Mouse (Mus musculus): ENCODE data around the gene Cntd1.

Gene Cntd1

DNA sequence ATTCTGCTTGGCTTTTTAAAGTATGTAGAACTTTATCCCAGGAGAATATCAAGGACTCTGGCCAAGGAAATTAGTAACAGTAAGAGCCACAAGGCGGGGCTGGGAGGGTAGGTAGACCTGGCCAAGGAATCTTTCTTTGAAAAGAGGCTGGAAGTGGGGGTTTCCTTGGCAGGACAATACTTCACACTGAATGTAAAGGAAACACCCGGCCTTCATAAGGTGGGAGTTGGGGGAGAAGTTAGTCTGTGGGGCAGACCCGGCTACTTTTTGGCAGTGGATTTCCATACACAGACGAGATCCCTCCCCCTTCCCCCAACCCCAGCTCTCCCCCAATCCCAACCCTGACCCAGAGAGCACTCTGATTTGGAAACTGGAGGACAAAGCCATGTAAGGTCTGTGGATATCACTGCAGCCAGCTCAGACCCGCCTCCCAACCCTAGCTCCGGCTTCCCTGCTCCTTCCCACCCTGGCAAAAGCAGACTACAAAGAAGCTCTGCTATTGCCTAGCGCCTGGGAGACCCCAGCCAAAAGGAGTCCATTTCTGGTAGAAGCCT lies 51.6 kb downstream of the Cntd1 start, which contains the start of gene Aoc3:
TSS of gene Aoc3 (plus strand) at position 235 of the 554 bp plus-strand sequence.
- in situ Hi-C loops (cut with MboI, MseI): loop anchor here (5.0 kb wide), 1 partner anchor 67 kb away; no protein-coding TSS in a partner anchor

GRCm38 (mm10) chr11:101330961-101331360 lies 52.1 kb downstream of the Cntd1 start:
- in situ Hi-C loops (cut with MboI, MseI): loop anchor here (5.0 kb wide), 1 partner anchor 66 kb away; no protein-coding TSS in a partner anchor

DNA sequence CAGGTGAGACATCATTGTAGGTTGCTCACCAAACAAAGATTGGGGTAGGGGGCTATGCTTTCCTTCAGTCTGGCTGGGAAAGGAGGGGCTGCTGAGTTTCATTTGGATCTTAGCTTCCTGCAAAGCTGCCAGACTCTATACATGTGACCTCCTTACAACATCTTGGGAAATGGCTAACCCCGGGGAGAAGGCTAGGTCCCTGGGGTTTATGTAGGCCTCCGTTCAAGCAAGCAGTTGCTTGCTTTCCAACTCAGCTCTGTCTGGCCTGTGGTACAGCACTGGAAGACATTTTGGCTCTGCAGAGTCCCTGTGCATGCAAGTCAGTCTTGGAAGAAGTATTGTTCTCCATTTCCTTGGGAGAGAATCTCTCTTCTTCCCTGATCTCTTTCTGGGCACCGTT lies 53.7 kb downstream of the Cntd1 start:
- in situ Hi-C loops (cut with MboI, MseI): loop anchor here (5.0 kb wide), 1 partner anchor 65 kb away; no protein-coding TSS in a partner anchor

GRCm38 (mm10) chr11:101334023-101334422 lies 55.2 kb downstream of the Cntd1 start:
- in situ Hi-C loops (cut with MboI, MseI): loop anchor here (5.0 kb wide), 1 partner anchor 63 kb away; no protein-coding TSS in a partner anchor

DNA sequence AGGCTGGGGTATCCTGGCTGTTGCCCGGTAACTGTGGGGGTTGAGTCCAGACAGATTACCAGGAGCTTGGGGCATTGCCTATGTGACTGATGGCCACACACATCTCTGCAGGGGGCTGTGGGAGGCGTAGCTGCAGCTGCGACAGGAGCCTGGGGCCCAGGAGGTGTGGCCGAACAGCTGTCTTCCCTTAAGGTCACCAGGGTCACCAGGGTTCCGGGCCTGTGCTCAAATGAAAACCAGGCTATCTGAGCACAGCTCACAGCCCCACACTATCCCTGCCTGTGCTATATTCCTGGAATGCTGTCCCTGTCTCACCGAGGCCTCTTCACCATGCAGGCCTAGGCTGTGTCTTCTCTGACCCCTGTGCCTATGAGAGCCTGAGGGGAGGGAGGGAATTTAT lies 55.7 kb downstream of the Cntd1 start:
- in situ Hi-C loops (cut with MboI, MseI): loop anchor here (5.0 kb wide), 1 partner anchor 63 kb away; no protein-coding TSS in a partner anchor

- in situ Hi-C loops (cut with MboI, MseI): no loop called here
Measured at GRCm38 (mm10) chr11:101335685-101336084, 56.9 kb downstream of the Cntd1 start.

GRCm38 (mm10) chr11:101338123-101338760 lies 59.4 kb downstream of the Cntd1 start:
- in situ Hi-C loops (cut with MboI, MseI): no loop called here
